9 mouse cellular contexts compared by ENCODE assay signal in the genomic region with DNA sequence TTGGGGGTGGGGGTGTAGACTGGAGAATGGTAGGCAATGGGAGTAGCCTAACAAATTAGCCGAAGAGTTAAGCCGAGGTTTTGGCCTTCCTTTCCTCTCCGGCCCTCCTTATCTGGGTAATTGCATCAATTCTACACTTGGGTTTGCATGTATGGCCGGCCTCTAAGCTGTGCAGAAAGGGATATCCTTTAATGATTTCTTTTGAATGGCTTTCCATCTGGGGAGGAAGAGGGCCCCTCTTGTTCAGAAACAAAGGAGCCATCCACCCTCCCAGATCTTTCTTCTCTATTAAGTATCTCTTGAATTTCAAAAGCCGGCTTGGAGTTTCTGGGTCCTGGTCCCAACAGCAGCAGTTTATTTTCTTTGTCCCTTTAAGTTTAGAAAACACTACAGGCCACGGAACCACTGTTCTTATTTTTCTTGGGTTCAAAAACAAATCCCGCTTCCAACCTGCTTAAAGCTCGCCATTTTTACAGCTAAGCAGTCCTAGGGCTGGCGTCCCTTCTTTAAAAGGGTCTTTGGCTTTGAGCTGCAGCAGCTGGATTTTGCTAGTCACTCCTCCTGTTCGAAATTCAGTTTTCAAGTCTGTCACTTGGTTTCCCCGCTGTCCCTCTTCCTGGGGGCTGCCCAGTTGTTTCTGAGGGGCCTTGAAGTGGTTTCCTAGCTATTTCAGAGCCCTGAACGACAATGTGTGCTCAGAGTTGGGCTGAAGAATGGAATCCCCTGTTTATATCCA.
A peak's percentile ranks its signal among the peaks of the same experiment; 100 is the strongest.
DNase-seq lines count a peak whose midpoint lies in the region; ATAC-seq and TF ChIP-seq lines count a peak whose summit lies in the region.
"Had no signal": no experiment of that assay in that cellular context is flagged by ENCODE, and none has a peak within 500 bp of the region (broad histone marks: within the 10 kb centered on the region; RNA-seq: fewer than 3 reads in every experiment).

No protein-coding gene starts in this region.

- H3K9me3 ChIP-seq in embryonic facial prominence, embryonic 14.5 days (ENCODE audit: control insufficient read depth, low read length), result no peaks in the 10 kb centered on the region
- no peaks in the 10 kb centered on the region for H3K9me3 ChIP-seq in limb, embryonic 10.5 days (replicated peaks)
- no peaks in the 10 kb centered on the region for H3K9me3 ChIP-seq in neural tube, embryonic 13.5 days

- no peak for TF ChIP-seq CTCF in layer of hippocampus, adult 2 months (conservative IDR thresholded peaks at IDR 0.05)

- H3K4me3 ChIP-seq in layer of hippocampus, adult 2 months, result peak overlapping the region; percentile 24; the same call in 1 of the 2 replicates
- H3K4me3 ChIP-seq in embryonic facial prominence, embryonic 14.5 days (ENCODE audit: low read depth, low read length), result peak overlapping the region; percentile 13; the same call in 1 of the 2 replicates
- peak overlapping the region; percentile 42 for H3K4me3 ChIP-seq in limb, embryonic 10.5 days
- peak overlapping the region; percentile 20; the same call in 1 of the 2 replicates for H3K4me3 ChIP-seq in neural tube, embryonic 13.5 days

- ATAC-seq in embryonic facial prominence, embryonic 14.5 days (ENCODE audit: low read depth), result peak; percentile 28; the same call in 1 of the 2 replicates
- ATAC-seq in neural tube, embryonic 13.5 days (ENCODE audit: low read depth), result peak; percentile 32
- no peak for ATAC-seq in monocyte, adult 5-6 weeks (replicated peaks; ENCODE audit: insufficient number of reproducible peaks, low FRiP score, low TSS enrichment, poor library complexity, severe bottlenecking)

- H3K9ac ChIP-seq in embryonic facial prominence, embryonic 14.5 days (ENCODE audit: low read depth, low read length), result peak overlapping the region; percentile 30
- peak overlapping the region; percentile 56 for H3K9ac ChIP-seq in neural tube, embryonic 13.5 days

- no peaks in the 10 kb centered on the region for H3K27me3 ChIP-seq in embryonic facial prominence, embryonic 14.5 days (replicated peaks; ENCODE audit: control insufficient read depth, insufficient read depth, low read length)
- H3K27me3 ChIP-seq in limb, embryonic 10.5 days (ENCODE audit: low read depth, poor library complexity, severe bottlenecking), result peaks cover 10% of the 10 kb centered on the region; the same call in 1 of the 2 replicates
- H3K27me3 ChIP-seq in neural tube, embryonic 13.5 days, result 0 out of 2 replicates have a peak, but pooled peaks cover 3% of the 10 kb centered on the region

- 30% methylated on average over 12 of the region's 12 CpGs for WGBS in embryonic facial prominence, embryonic 14.5 days
- 18% methylated on average over 12 of the region's 12 CpGs for WGBS in limb, embryonic 10.5 days
- WGBS in neural tube, embryonic 13.5 days, result 6% methylated on average over 12 of the region's 12 CpGs

- no peaks in the 10 kb centered on the region for H3K36me3 ChIP-seq in embryonic facial prominence, embryonic 14.5 days (ENCODE audit: control insufficient read depth, insufficient read depth, low read length)
- no peaks in the 10 kb centered on the region for H3K36me3 ChIP-seq in limb, embryonic 10.5 days
- H3K36me3 ChIP-seq in neural tube, embryonic 13.5 days, result no peaks in the 10 kb centered on the region

- H3K4me2 ChIP-seq in embryonic facial prominence, embryonic 14.5 days (ENCODE audit: low read depth, low read length), result peak overlapping the region; percentile 51
- H3K4me2 ChIP-seq in neural tube, embryonic 13.5 days, result peak overlapping the region; percentile 53

- no peak overlapping the region for H3K27ac ChIP-seq in layer of hippocampus, adult 2 months
- peak overlapping the region; percentile 86 for H3K27ac ChIP-seq in embryonic facial prominence, embryonic 14.5 days (replicated peaks; ENCODE audit: low read depth, low read length)
- H3K27ac ChIP-seq in limb, embryonic 10.5 days, result peak overlapping the region; percentile 90
- peak overlapping the region; percentile 90 for H3K27ac ChIP-seq in neural tube, embryonic 13.5 days (replicated peaks)

- no peak for DNase-seq in layer of hippocampus, adult 2 months (ENCODE audit: low spot score in 2 of 2)
- DNase-seq in layer of hippocampus, adult 9-10 months (ENCODE audit: low spot score), result no peak
- no peak for DNase-seq in embryonic facial prominence, embryonic 14.5 days (ENCODE audit: low spot score)
- peak; percentile 56 for DNase-seq in limb, embryonic 10.5 days (ENCODE audit: low spot score)
- DNase-seq in urinary bladder, postnatal 10 days (ENCODE audit: low spot score), result no peak
- DNase-seq in adipocyte (ENCODE audit: low spot score), result no peak
- DNase-seq: right cerebral cortex, postnatal 25 days had no signal

- peaks cover 29% of the 10 kb centered on the region for H3K4me1 ChIP-seq in embryonic facial prominence, embryonic 14.5 days (ENCODE audit: control insufficient read depth, insufficient read depth, low read length)
- H3K4me1 ChIP-seq in limb, embryonic 10.5 days, result peaks cover 42% of the 10 kb centered on the region
- H3K4me1 ChIP-seq in neural tube, embryonic 13.5 days (replicated peaks), result peaks cover 32% of the 10 kb centered on the region
